Mouse (Mus musculus): ENCODE data around the gene Fam124a.

DNA sequence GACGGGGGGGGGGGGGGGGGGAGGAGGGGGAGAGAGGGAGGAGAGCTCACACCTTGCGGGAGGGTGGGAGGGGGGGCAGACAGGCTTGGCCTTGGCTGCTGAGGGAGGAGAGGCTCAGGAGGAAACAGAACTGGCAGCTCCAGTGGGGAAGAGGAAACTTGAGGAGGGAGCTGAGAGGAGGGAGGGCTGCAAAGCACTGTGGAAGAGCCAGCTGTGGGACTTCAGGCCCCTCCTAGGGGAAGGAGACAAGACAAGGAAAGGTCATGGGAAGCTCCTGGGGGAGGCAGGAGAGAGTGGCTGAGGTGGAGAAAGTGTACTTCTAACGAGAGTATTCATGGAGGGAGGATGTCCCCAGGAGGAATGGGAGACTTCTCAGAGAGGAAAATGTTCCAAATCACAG lies 17.9 kb downstream of the Fam124a start:
- no peak for TF ChIP-seq POLR2A (IDR thresholded peaks at IDR 0.05; ENCODE audit: insufficient read length, low read depth)
- TF ChIP-seq E2F4 (IDR thresholded peaks at IDR 0.05; ENCODE audit: insufficient read depth), result no peak
- no peak for TF ChIP-seq POLR2AphosphoS2 (IDR thresholded peaks at IDR 0.05; ENCODE audit: insufficient read length, low read depth)
- no peak for TF ChIP-seq REST (IDR thresholded peaks at IDR 0.05; ENCODE audit: insufficient read depth, insufficient read length)
- TF ChIP-seq USF1 (IDR thresholded peaks at IDR 0.05; ENCODE audit: low read depth), result no peak
- TF ChIP-seq TCF3 (IDR thresholded peaks at IDR 0.05; ENCODE audit: insufficient read length, low read depth), result no peak
- TF ChIP-seq MYOD1 (IDR thresholded peaks at IDR 0.05; ENCODE audit: control insufficient read depth in 1 of 3, insufficient read length in 2 of 3, low read depth in 2 of 3), result no peak
- TF ChIP-seq MAX (IDR thresholded peaks at IDR 0.05; ENCODE audit: low read depth), result no peak
- TF ChIP-seq MYOG (IDR thresholded peaks at IDR 0.05; ENCODE audit: control insufficient read depth in 1 of 3, insufficient read depth in 1 of 3, insufficient read length in 2 of 3, low read depth in 2 of 3), result no peak
- no peak for TF ChIP-seq SRF (IDR thresholded peaks at IDR 0.05; ENCODE audit: control insufficient read depth, insufficient read length, low read depth)
